Mouse (Mus musculus): ENCODE results near the gene Rab20. TPM values are rescaled to one million over a fixed set of nuclear protein-coding genes. Genes with fewer than 3 reads are reported as not detected.
"Not testable (repeated sequence)": the region's sequence is repeated elsewhere in the genome, so short reads cannot be mapped to it uniquely, and the experiment has no call there.

Gene Rab20
- polyA plus RNA-seq, 1 experiment: 3.2 TPM

GRCm38 (mm10) chr8:11497017-11497990 lies 18.8 kb upstream of the Rab20 start, which contains the start of gene Naxd:
Gene Naxd (plus strand): TSS chr8:11497506.
- H3K4me3 ChIP-seq (ENCODE audit: insufficient read depth, low read depth, low read length): peak within 1 kb of the TSS; percentile 98
- H3K4me1 ChIP-seq (ENCODE audit: control insufficient read depth, insufficient read depth, insufficient read length, low read length): peaks cover 7% of the 10 kb centered on the region; the same call in 1 of the 2 replicates

DNA sequence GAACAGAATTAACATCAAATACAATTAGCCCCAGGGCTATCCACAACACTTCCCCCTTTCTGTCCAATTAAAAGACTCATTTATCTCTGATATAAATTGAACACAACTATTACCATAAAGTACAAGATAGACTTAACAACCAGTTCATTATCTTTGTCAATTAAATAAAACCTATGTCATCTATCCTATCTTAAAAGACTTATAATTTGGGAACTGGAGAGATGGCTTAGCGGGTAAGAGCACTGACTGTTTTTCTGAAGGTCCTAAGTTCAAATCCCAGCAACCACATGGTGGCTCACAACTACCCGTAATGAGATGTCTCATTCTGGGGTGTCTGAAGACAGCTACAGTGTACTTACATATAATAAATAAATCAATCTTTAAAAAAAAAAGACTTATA lies 13.8 kb upstream of the Rab20 start:
- not testable (repeated sequence) for H3K4me3 ChIP-seq (ENCODE audit: insufficient read depth, low read depth, low read length); H3K27ac ChIP-seq (replicated peaks; ENCODE audit: low read depth, low read length); H3K4me1 ChIP-seq (ENCODE audit: control insufficient read depth, insufficient read depth, insufficient read length, low read length)

More at GRCm38 (mm10) chr8:11497017-11497990, 18.8 kb upstream of the Rab20 start, which contains the start of gene Naxd:
- H3K27ac ChIP-seq (replicated peaks; ENCODE audit: low read depth, low read length): peak within 1 kb of the TSS; percentile 77

DNA sequence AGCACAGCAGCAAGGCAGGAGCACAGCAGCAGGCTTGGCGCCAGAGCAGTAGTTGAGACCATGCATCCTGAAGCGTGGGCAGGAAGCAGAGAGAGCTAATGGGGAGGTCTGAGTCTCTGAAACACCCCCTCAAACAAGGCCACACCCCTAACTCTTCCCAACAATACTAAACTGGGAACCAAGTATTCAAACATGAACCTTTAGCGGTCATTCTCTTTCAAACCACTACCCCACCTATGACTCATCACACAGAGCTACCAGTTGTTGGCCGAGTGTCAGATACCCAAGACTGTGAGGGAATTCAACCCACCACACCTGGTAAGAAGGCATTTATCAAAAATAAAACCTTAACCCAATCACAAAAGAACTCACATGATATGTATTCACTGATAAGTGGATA lies 8.7 kb upstream of the Rab20 start:
- Histone ChIP-seq H3K27ac (replicated peaks; ENCODE audit: low read depth, low read length) (no peak overlapping the region), H3K4me1 (ENCODE audit: control insufficient read depth, insufficient read depth, insufficient read length, low read length) (no peaks in the 10 kb centered on the region), H3K4me3 (ENCODE audit: insufficient read depth, low read depth, low read length) (no peak overlapping the region)

GRCm38 (mm10) chr8:11486142-11486541 lies 7.6 kb upstream of the Rab20 start:
- Histone ChIP-seq H3K4me1 (ENCODE audit: control insufficient read depth, insufficient read depth, insufficient read length, low read length) (no peaks in the 10 kb centered on the region), H3K27ac (replicated peaks; ENCODE audit: low read depth, low read length) (no peak overlapping the region), H3K4me3 (ENCODE audit: insufficient read depth, low read depth, low read length) (no peak overlapping the region)

GRCm38 (mm10) chr8:11482537-11482936 lies 4.0 kb upstream of the Rab20 start:
- H3K27ac ChIP-seq (replicated peaks; ENCODE audit: low read depth, low read length): no peak overlapping the region
- no peaks in the 10 kb centered on the region for H3K4me1 ChIP-seq (ENCODE audit: control insufficient read depth, insufficient read depth, insufficient read length, low read length)
- H3K4me3 ChIP-seq (ENCODE audit: insufficient read depth, low read depth, low read length): no peak overlapping the region

DNA sequence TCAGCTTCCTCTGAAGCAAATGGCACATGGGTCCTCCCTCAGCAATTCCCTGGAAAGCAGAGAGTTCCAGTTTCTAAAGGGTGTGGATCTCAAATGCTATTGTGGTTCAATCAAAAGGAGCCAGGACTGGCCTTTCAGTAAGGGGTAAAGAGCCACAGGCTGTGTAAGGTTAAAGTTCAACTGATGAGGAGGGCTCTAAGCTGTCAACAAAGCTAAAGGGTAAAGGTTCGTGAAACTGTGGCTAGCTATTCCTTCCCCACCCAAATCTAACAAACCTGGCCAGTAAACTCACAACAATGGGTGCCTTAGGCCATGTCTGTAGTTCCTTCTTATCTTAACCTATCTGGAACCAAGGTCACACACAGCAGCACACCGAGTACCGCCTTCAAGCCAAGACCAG lies 3.4 kb upstream of the Rab20 start:
- no peak overlapping the region for H3K27ac ChIP-seq (replicated peaks; ENCODE audit: low read depth, low read length)
- H3K4me1 ChIP-seq (ENCODE audit: control insufficient read depth, insufficient read depth, insufficient read length, low read length): no peaks in the 10 kb centered on the region
- H3K4me3 ChIP-seq (ENCODE audit: insufficient read depth, low read depth, low read length): no peak overlapping the region

GRCm38 (mm10) chr8:11479591-11479990 lies 1.1 kb upstream of the Rab20 start:
- H3K4me1 ChIP-seq (ENCODE audit: control insufficient read depth, insufficient read depth, insufficient read length, low read length): peaks cover 5% of the 10 kb centered on the region
- H3K27ac ChIP-seq (replicated peaks; ENCODE audit: low read depth, low read length): no peak overlapping the region
- no peak overlapping the region for H3K4me3 ChIP-seq (ENCODE audit: insufficient read depth, low read depth, low read length)

DNA sequence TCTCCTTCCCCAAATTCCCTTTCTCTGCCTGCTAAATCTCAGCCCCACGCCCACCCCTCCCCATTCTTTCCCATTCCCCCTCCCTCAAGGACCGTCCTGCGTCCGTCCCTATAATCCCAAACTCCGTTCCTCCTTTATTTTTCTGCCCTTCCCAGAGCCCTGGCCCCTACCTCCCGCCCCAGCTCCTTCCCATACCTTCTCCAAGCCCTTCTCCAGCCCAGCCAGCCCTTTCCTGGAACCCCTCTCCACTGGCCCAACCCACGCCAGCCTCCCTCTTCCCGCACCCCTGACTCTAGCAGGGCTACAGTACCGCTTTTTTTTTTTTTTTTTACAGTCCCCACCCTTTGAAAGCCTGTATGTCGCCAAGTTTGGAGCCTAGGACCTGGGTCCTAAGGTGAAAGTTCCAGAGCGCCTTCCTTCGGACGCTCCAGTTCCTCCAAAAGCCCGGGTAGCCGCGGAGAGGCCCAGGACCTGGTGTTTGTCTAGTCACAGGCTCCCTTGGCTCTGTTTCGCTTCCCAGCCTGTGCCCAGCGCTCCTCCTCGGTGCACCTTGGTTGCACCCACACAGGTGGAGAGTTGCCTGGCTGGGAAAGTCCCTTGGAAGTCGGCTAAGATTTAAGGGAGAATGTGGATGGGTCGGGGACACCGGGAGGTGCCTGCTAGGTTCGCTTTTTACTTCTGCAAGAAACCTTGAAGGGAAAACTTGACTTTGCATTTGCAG lies 457 bp upstream of the Rab20 start:
- peak overlapping the region; percentile 23; the same call in 1 of the 2 replicates for H3K4me3 ChIP-seq (ENCODE audit: insufficient read depth, low read depth, low read length)
- H3K4me1 ChIP-seq (ENCODE audit: control insufficient read depth, insufficient read depth, insufficient read length, low read length): peaks cover 5% of the 10 kb centered on the region
- H3K27ac ChIP-seq (replicated peaks; ENCODE audit: low read depth, low read length): no peak overlapping the region

- peak overlapping the region; percentile 69 for H3K4me3 ChIP-seq (ENCODE audit: insufficient read depth, low read depth, low read length)
- H3K4me1 ChIP-seq (ENCODE audit: control insufficient read depth, insufficient read depth, insufficient read length, low read length): peaks cover 8% of the 10 kb centered on the region
These were observed 1.3 kb downstream of the Rab20 start for GRCm38 (mm10) chr8:11477178-11477553.

GRCm38 (mm10) chr8:11476338-11477177 lies 2.0 kb downstream of the Rab20 start:
- peak overlapping the region; percentile 80 for H3K27ac ChIP-seq (replicated peaks; ENCODE audit: low read depth, low read length)
- H3K4me1 ChIP-seq (ENCODE audit: control insufficient read depth, insufficient read depth, insufficient read length, low read length): peaks cover 8% of the 10 kb centered on the region
- peak overlapping the region; percentile 69 for H3K4me3 ChIP-seq (ENCODE audit: insufficient read depth, low read depth, low read length)

More at GRCm38 (mm10) chr8:11477178-11477553, 1.3 kb downstream of the Rab20 start:
- H3K27ac ChIP-seq (replicated peaks; ENCODE audit: low read depth, low read length): peak overlapping the region; percentile 80

- H3K4me1 ChIP-seq (ENCODE audit: control insufficient read depth, insufficient read depth, insufficient read length, low read length): peaks cover 8% of the 10 kb centered on the region
- H3K4me3 ChIP-seq (ENCODE audit: insufficient read depth, low read depth, low read length): no peak overlapping the region
- no peak overlapping the region for H3K27ac ChIP-seq (replicated peaks; ENCODE audit: low read depth, low read length)
These were observed 2.6 kb downstream of the Rab20 start for GRCm38 (mm10) chr8:11475876-11476275.

GRCm38 (mm10) chr8:11475397-11475796 lies 3.1 kb downstream of the Rab20 start:
- Histone ChIP-seq H3K4me3 (ENCODE audit: insufficient read depth, low read depth, low read length) (no peak overlapping the region), H3K4me1 (ENCODE audit: control insufficient read depth, insufficient read depth, insufficient read length, low read length) (peaks cover 8% of the 10 kb centered on the region), H3K27ac (replicated peaks; ENCODE audit: low read depth, low read length) (no peak overlapping the region)

DNA sequence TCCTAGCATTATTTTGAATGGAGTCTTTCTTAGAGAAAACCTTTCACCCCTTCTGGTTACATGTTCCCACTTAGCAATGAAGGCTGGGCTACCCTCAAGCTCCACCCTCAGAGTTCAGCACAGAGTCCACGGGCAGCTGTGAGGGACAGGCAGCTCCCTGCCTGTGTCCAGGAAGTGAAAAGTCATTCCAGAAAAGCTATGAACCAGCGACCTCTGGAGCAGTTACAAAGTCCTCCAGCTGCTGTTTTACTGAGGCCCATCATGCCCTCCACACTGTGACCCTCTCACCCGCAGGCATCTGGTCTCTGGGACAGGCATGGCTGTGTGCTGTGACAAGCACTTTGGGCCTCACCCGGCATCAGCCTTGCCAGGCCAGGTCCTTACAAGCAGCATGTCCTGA lies 5.4 kb downstream of the Rab20 start:
- Histone ChIP-seq H3K27ac (replicated peaks; ENCODE audit: low read depth, low read length) (0 out of 2 replicates have a peak overlapping the region, but pooled peaks have one; percentile 12), H3K4me1 (ENCODE audit: control insufficient read depth, insufficient read depth, insufficient read length, low read length) (peaks cover 8% of the 10 kb centered on the region), H3K4me3 (ENCODE audit: insufficient read depth, low read depth, low read length) (no peak overlapping the region)

- peaks cover 6% of the 10 kb centered on the region for H3K4me1 ChIP-seq (ENCODE audit: control insufficient read depth, insufficient read depth, insufficient read length, low read length)
- no peak overlapping the region for H3K4me3 ChIP-seq (ENCODE audit: insufficient read depth, low read depth, low read length)
- H3K27ac ChIP-seq (replicated peaks; ENCODE audit: low read depth, low read length): no peak overlapping the region
These were observed 7.2 kb downstream of the Rab20 start for GRCm38 (mm10) chr8:11471309-11471708.

All from brown adipose tissue, adult 24 weeks (tissue).